Mouse (Mus musculus): Measurements from ENCODE around the gene Gpd2. TPM values are rescaled to one million over a fixed set of nuclear protein-coding genes. Genes with fewer than 3 reads are reported as not detected.

The Gpd2 gene
- polyA plus RNA-seq (2012; rRNA removed) = 6.6 and 9.1 TPM in 2 replicates

DNA sequence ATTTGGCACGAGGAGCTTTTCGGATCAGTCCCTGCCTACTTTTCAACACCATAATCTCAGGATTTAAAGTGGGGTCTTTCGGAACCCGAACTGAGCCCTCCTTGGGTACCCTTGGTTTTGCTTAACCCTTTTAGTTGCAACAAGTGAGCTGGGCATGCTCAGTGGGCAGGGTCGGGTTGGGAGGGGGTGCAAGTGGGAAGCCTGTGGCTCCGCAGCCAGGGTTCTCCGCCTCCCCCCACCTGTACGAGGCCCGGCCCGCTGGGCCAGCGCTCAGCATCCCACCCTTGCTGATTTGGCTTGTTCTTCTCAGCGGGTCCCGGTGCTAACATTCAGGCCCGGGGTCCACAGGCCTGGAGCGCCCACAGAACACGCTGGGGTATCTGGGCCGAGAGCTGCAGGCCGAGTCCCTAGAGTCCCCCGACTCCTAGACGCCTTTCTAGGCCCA is at the start of gene Gpd2:
Gpd2 (plus strand) TSS at position 161 of the 445 bp plus-strand sequence.

Other genes with a start within 250 kb of the Gpd2 start
- gene Nr4a2, start 113.6 kb upstream of the Gpd2 start, polyA plus RNA-seq (2012; rRNA removed) = 7.4 and 7.7 TPM in 2 replicates